In genomic region chr1:52098618-52099232, GRCm38 (mm10) we compare ENCODE assay signal across 9 mouse cellular contexts. TPM values are rescaled to one million over a fixed set of nuclear protein-coding genes. Genes with fewer than 3 reads are reported as not detected.
A peak's percentile ranks its signal among the peaks of the same experiment; 100 is the strongest.
DNase-seq lines count a peak whose midpoint lies in the region; ATAC-seq lines count a peak whose summit lies in the region.
"Had no signal": no experiment of that assay in that cellular context is flagged by ENCODE, and none has a peak within 500 bp of the region (broad histone marks: within the 10 kb centered on the region; RNA-seq: fewer than 3 reads in every experiment).

No protein-coding gene starts in this region.

- DNase-seq in cerebellum, adult 11 months, result no peak
- peak; percentile 16 to 35 for DNase-seq in left cerebral cortex, adult 18-20 months (ENCODE audit: low spot score in 2 of 2)
- DNase-seq in left cerebral cortex, adult 8-10 months (ENCODE audit: low spot score in 2 of 2), result no peak
- peak; percentile 55 for DNase-seq in ZHBTc4 (ENCODE audit: low read depth, low spot score)
- DNase-seq: liver, embryonic 13.5 days had no signal

- ATAC-seq in cerebellum, adult (ENCODE audit: insufficient number of reproducible peaks, low FRiP score, low TSS enrichment), result 0 out of 2 replicates have a peak, but pooled peaks have one; percentile 36
- peak; percentile 33 to 51; a peak in 2 of 4 replicates for ATAC-seq in hematopoietic stem cell, adult 5-6 weeks (replicated peaks in 1 of 2; ENCODE audit: insufficient read depth in 1 of 2, low FRiP score in 2 of 2, low TSS enrichment in 1 of 2, low read depth in 1 of 2, poor library complexity in 2 of 2, severe bottlenecking in 2 of 2)
- peak; percentile 71; the same call in 1 of the 2 replicates for ATAC-seq in megakaryocyte-erythroid progenitor cell, adult 5-6 weeks (replicated peaks; ENCODE audit: low FRiP score, low TSS enrichment, poor library complexity, severe bottlenecking)
- ATAC-seq in inflammation-experienced regulatory T-cells, adult 6 months, result no peak

RNA-seq across cellular contexts. Expression of gene Stat1, which starts 20.5 kb away (rescaled TPM):
- total RNA-seq in left cerebral cortex, adult 18-20 months (2021), result 10 to 100 TPM; 17.2 to 21.9 TPM
- 10 to 100 TPM; 21.4 to 26.0 (median 23.8) TPM for total RNA-seq in left cerebral cortex, adult 8-10 months (2022)
- total RNA-seq in hematopoietic stem cell, adult 5-6 weeks (2017), result 112 and 123 TPM in 2 replicates
- total RNA-seq in megakaryocyte-erythroid progenitor cell, adult 5-6 weeks (2014; fragmentation: Nextera tagmentation), result 28.0 and 45.6 TPM in 2 replicates
- 47.4 and 67.7 TPM in 2 replicates for total RNA-seq in megakaryocyte-erythroid progenitor cell, adult 5-6 weeks (2017)
- polyA plus RNA-seq in inflammation-experienced regulatory T-cells, adult 6 months (2017; shearing (Covaris generic)), result 1,000 to 10,000 TPM in 2 of 3 experiments, 100 to 1,000 TPM in 1; 639 to 1,069 (median 1,003) TPM

Comparison
In these comparisons a context has a peak if more than half of its experiments do, and no peak if none do; other contexts are left out.
1. DNase-seq: peak in left cerebral cortex, adult 18-20 months (2 of 2) and ZHBTc4 (single experiment); none in cerebellum, adult 11 months (single experiment) and left cerebral cortex, adult 8-10 months (0 of 2).